Mouse (Mus musculus) limb, embryonic 11.5 days (tissue): ENCODE measurements around the gene Eno3. TPM values are rescaled to one million over a fixed set of nuclear protein-coding genes. Genes with fewer than 3 reads are reported as not detected.

Experiments used
- ATAC-seq: fragments of 200-750 bp; cut with Nextera tagmentation; 2 replicates; pipeline ENCODE4 v1.8.0; 2017; ENCODE audit warnings: low read depth; ENCODE audit not compliant: insufficient number of reproducible peaks, low FRiP score, low TSS enrichment
- DNase-seq: peaks from one replicate; pipeline ENCODE4 v3.0.0-alpha.2; 2015; ENCODE audit warnings: low spot score
- H3K27ac ChIP-seq: fragments of 300-500 bp; sonication (generic); replicated peaks from 2 replicates; pipeline ENCODE4 v1.5.1; 2014; ENCODE audit warnings: low read depth, mild to moderate bottlenecking, low read length
- H3K27me3 ChIP-seq: fragments of 300-500 bp; sonication (generic); 2 replicates; pipeline ENCODE4 v1.6.1; 2014; ENCODE audit warnings: mild to moderate bottlenecking, low read length, mixed read lengths; ENCODE audit not compliant: control insufficient read depth, insufficient read depth
- H3K36me3 ChIP-seq: fragments of 300-500 bp; sonication (generic); 2 replicates; pipeline ENCODE4 v1.6.1; 2014; ENCODE audit warnings: mild to moderate bottlenecking, low read length, moderate library complexity, mixed read lengths; ENCODE audit not compliant: control insufficient read depth, insufficient read depth
- H3K4me1 ChIP-seq: fragments of 300-500 bp; sonication (generic); 2 replicates; pipeline ENCODE4 v1.6.1; 2014; ENCODE audit warnings: low read length, mixed read lengths; ENCODE audit not compliant: control insufficient read depth, insufficient read depth
- H3K4me2 ChIP-seq: fragments of 300-500 bp; sonication (generic); 2 replicates; pipeline ENCODE4 v1.6.1; 2014; ENCODE audit warnings: low read depth, mild to moderate bottlenecking, moderate library complexity; ENCODE audit not compliant: severe bottlenecking
- H3K4me3 ChIP-seq: fragments of 300-500 bp; sonication (generic); 2 replicates; pipeline ENCODE4 v1.5.1; 2014; ENCODE audit warnings: low read depth, low read length
- H3K9ac ChIP-seq: fragments of 300-500 bp; sonication (generic); 2 replicates; pipeline ENCODE4 v1.6.1; 2014; ENCODE audit warnings: mild to moderate bottlenecking, low read length
- H3K9me3 ChIP-seq: fragments of 300-500 bp; sonication (generic); 2 replicates; pipeline ENCODE4 v1.6.1; 2016; ENCODE audit warnings: low read length; ENCODE audit not compliant: control insufficient read depth
- WGBS: fragments of 180-500 bp; shearing (Covaris S2); extraction: QIAGEN DNeasy Blood & Tissue Kit; methylation state at CpG from one replicate; pipeline ENCODE4 v1.1.7; 2014; 5-methylcytosine and 5-hydroxymethylcytosine counted together
- polyA plus RNA-seq: library from polyadenylated mRNA; unstranded; fragments of >200 nt; fragmentation: Nextera tagmentation; extraction: Ambion mirVana; gene quantifications from 2 replicates; pipeline ENCODE4 v1.2.1, GENCODE M21; 2014

Eno3 gene
- polyA plus RNA-seq, 1 experiment from 2014 or later: 53.3 TPM

GRCm38 (mm10) chr11:70652029-70652883 is 4.7 kb upstream of the Eno3 start:
- peaks cover 28% of the 10 kb centered on the region for H3K36me3 ChIP-seq
- peak overlapping the region; percentile 100 for H3K4me3 ChIP-seq
- H3K9me3 ChIP-seq: no peaks in the 10 kb centered on the region
- H3K4me2 ChIP-seq: peak overlapping the region; percentile 96
- ATAC-seq: no peak
- H3K27me3 ChIP-seq: no peaks in the 10 kb centered on the region
- H3K4me1 ChIP-seq: peaks cover 38% of the 10 kb centered on the region
- peak overlapping the region; percentile 98; the same call in 1 of the 2 replicates for H3K9ac ChIP-seq
- DNase-seq: peak; percentile 61
- H3K27ac ChIP-seq: peak overlapping the region; percentile 97; the same call in 1 of the 2 replicates
- WGBS: 62% methylated on average over 12 of the region's 12 CpGs

- H3K9ac ChIP-seq: peak overlapping the region; percentile 98
- H3K27me3 ChIP-seq: no peaks in the 10 kb centered on the region
- peak overlapping the region; percentile 96 for H3K4me2 ChIP-seq
- peaks cover 28% of the 10 kb centered on the region for H3K36me3 ChIP-seq
- 53% methylated on average over 6 of the region's 6 CpGs for WGBS
- H3K27ac ChIP-seq: peak overlapping the region; percentile 97
- no peak for DNase-seq
- peaks cover 44% of the 10 kb centered on the region for H3K4me1 ChIP-seq
- H3K9me3 ChIP-seq: no peaks in the 10 kb centered on the region
- ATAC-seq: no peak
- H3K4me3 ChIP-seq: peak overlapping the region; percentile 100
Observed at GRCm38 (mm10) chr11:70652884-70653344, 4.1 kb upstream of the Eno3 start.

- no peaks in the 10 kb centered on the region for H3K9me3 ChIP-seq
- peak; percentile 33 for ATAC-seq
- peaks cover 41% of the 10 kb centered on the region for H3K4me1 ChIP-seq
- peak overlapping the region; percentile 98 for H3K9ac ChIP-seq
- peak; percentile 84 for DNase-seq
- H3K27ac ChIP-seq: peak overlapping the region; percentile 97
- no peaks in the 10 kb centered on the region for H3K27me3 ChIP-seq
- under 1% methylated on average over 52 of the region's 63 CpGs for WGBS
- H3K4me2 ChIP-seq: peak overlapping the region; percentile 96
- H3K4me3 ChIP-seq: peak overlapping the region; percentile 100
- H3K36me3 ChIP-seq: peaks cover 28% of the 10 kb centered on the region
Observed at GRCm38 (mm10) chr11:70653345-70654197, 3.4 kb upstream of the Eno3 start.

- H3K36me3 ChIP-seq: peaks cover 20% of the 10 kb centered on the region
- DNase-seq (peak; percentile 83), ATAC-seq (peak; percentile 11; the same call in 1 of the 2 replicates)
- peak within 1 kb of the TSS; percentile 96 for H3K4me2 ChIP-seq
- peak within 1 kb of the TSS; percentile 98 for H3K9ac ChIP-seq
- no peaks in the 10 kb centered on the region for H3K9me3 ChIP-seq
- no peaks in the 10 kb centered on the region for H3K27me3 ChIP-seq
- peak within 1 kb of the TSS; percentile 97 for H3K27ac ChIP-seq
- under 1% methylated on average over 54 of the region's 61 CpGs for WGBS
- H3K4me1 ChIP-seq: peaks cover 36% of the 10 kb centered on the region
- H3K4me3 ChIP-seq: peak within 1 kb of the TSS; percentile 100
Observed at GRCm38 (mm10) chr11:70654198-70654922, 2.6 kb upstream of the Eno3 start, which contains the start of gene Pfn1. TSS of gene Pfn1 (minus strand) at chr11:70654644.

- H3K9ac ChIP-seq: peak overlapping the region; percentile 98
- H3K4me1 ChIP-seq: peaks cover 36% of the 10 kb centered on the region
- H3K9me3 ChIP-seq: no peaks in the 10 kb centered on the region
- ATAC-seq: peak; percentile 32; the same call in 1 of the 2 replicates
- peaks cover 17% of the 10 kb centered on the region for H3K36me3 ChIP-seq
- H3K27ac ChIP-seq: peak overlapping the region; percentile 97
- peak; percentile 87 for DNase-seq
- peak overlapping the region; percentile 100 for H3K4me3 ChIP-seq
- under 1% methylated on average over 48 of the region's 48 CpGs for WGBS
- peak overlapping the region; percentile 96 for H3K4me2 ChIP-seq
- H3K27me3 ChIP-seq: no peaks in the 10 kb centered on the region
Observed at GRCm38 (mm10) chr11:70654923-70655570, 2.0 kb upstream of the Eno3 start.

GRCm38 (mm10) chr11:70655571-70656455 is 1.2 kb upstream of the Eno3 start:
- Histone ChIP-seq H3K9me3 (no peaks in the 10 kb centered on the region), H3K4me1 (peaks cover 34% of the 10 kb centered on the region), H3K4me3 (peak overlapping the region; percentile 100), H3K27ac (peak overlapping the region; percentile 97), H3K9ac (peak overlapping the region; percentile 98), H3K36me3 (peaks cover 15% of the 10 kb centered on the region), H3K27me3 (no peaks in the 10 kb centered on the region), H3K4me2 (peak overlapping the region; percentile 96)
- WGBS: under 1% methylated on average over 61 of the region's 61 CpGs
- DNase-seq (peak; percentile 79), ATAC-seq (peak; percentile 13; the same call in 1 of the 2 replicates)

GRCm38 (mm10) chr11:70656456-70656927 is 510 bp upstream of the Eno3 start:
- Histone ChIP-seq H3K27me3 (no peaks in the 10 kb centered on the region), H3K9ac (peak overlapping the region; percentile 98), H3K36me3 (peaks cover 8% of the 10 kb centered on the region), H3K27ac (peak overlapping the region; percentile 97), H3K4me1 (peaks cover 29% of the 10 kb centered on the region), H3K4me3 (peak overlapping the region; percentile 100), H3K9me3 (no peaks in the 10 kb centered on the region), H3K4me2 (peak overlapping the region; percentile 96)
- WGBS: 2% methylated on average over 16 of the region's 16 CpGs
- DNase-seq (peak; percentile 81), ATAC-seq (peak; percentile 70)
